Mouse (Mus musculus) Patski (cell line): ENCODE measurements around the gene Rgmb. TPM values are rescaled to one million over a fixed set of nuclear protein-coding genes. Genes with fewer than 3 reads are reported as not detected.

Source experiments
- ATAC-seq: fragments of 100-300 bp; one replicate; pipeline ENCODE4 v1.8.0; 2021
- CTCF ChIA-PET: fragments of 350-600 bp; sonication (Branson Sonifier 250); formaldehyde crosslinking; loops from one replicate; lab custom pipeline; 2022; ENCODE audit warnings: inconsistent platforms; lab: Charles Lee
- POLR2A ChIA-PET: fragments of 350-600 bp; sonication (Branson Sonifier 250); formaldehyde crosslinking; loops from one replicate; lab custom pipeline; 2022; ENCODE audit warnings: antibody characterized with exemption, inconsistent platforms; lab: Charles Lee
- DNase-seq: peaks from one replicate; pipeline ENCODE4 v3.0.0-alpha.2; 2011; ENCODE audit warnings: low read depth, low spot score
- H3K27me3 ChIP-seq: fragments of 371-371 bp; one replicate; pipeline ENCODE4 v1.5.1; 2021
- CTCF ChIP-seq: fragments of 100-300 bp; IDR thresholded peaks from one replicate; pipeline ENCODE4 v1.5.1; 2021
- in situ Hi-C: fragments of 300-500 bp; cut with MboI; formaldehyde crosslinking; loops from 3 replicates; pipeline ENCODE4 v1.11.1; 2018; ENCODE audit warnings: low pct_unique_long_range_greater_than_20kb, mixed read lengths
- polyA plus RNA-seq: library from polyadenylated mRNA; unstranded; gene quantifications from one replicate; pipeline ENCODE4 v1.2.3, GENCODE M21; 2021

The Rgmb gene
- polyA plus RNA-seq: 14.1 TPM

GRCm38 (mm10) chr17:15830766-15831644, at the start of gene Rgmb:
TSS of gene Rgmb (minus strand) at chr17:15831039.
- POLR2A ChIA-PET: interaction anchor here (0.8 to 1.0 kb wide), 2 partner anchors 26 to 126 kb away, joined by 3 read pairs; partner anchors contain the start of gene Chd1

GRCm38 (mm10) chr17:15874765-15875164, 43.9 kb upstream of the Rgmb start:
- CTCF ChIA-PET: interaction anchor here (1.0 kb wide), 1 partner anchor 70 kb away, joined by 4 read pairs; no protein-coding TSS in a partner anchor
- TF ChIP-seq CTCF: no peak
- DNase-seq: no peak
- H3K27me3 ChIP-seq: no peaks in the 10 kb centered on the region
- POLR2A ChIA-PET: no interaction called here
- in situ Hi-C loops: no loop called here
- ATAC-seq: no peak

More at GRCm38 (mm10) chr17:15830766-15831644, at the start of gene Rgmb:
- CTCF ChIA-PET: interaction anchor here (1.2 kb wide), 1 partner anchor 128 kb away, joined by 3 read pairs; no protein-coding TSS in a partner anchor
- TF ChIP-seq CTCF: no peak
- no peak for DNase-seq
- peaks cover 14% of the 10 kb centered on the region for H3K27me3 ChIP-seq
- ATAC-seq: peak; percentile 27
- in situ Hi-C loops: no loop called here

DNA sequence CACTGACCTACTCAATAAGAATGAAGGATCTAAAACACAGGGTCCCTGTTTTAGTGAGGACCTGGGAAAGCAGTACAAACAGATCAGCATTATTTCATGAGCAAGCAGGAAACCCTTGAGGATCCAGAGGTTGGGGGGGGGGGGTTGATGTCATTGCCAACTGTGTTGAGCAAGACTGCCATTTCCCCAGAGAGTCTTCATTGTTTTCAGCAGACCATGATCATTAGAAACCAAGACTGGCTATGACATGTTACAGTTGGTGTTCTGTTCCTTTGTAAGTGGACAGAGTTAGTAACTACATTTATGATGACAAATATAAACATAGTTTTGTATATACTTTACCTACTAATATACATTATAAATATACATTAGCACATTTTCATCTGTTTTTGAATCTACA, 41.3 kb upstream of the Rgmb start:
- no peak for DNase-seq
- no peak for ATAC-seq
- CTCF ChIA-PET: no interaction called here
- in situ Hi-C loops: no loop called here
- no peak for TF ChIP-seq CTCF
- H3K27me3 ChIP-seq: peaks cover 3% of the 10 kb centered on the region
- POLR2A ChIA-PET: no interaction called here

DNA sequence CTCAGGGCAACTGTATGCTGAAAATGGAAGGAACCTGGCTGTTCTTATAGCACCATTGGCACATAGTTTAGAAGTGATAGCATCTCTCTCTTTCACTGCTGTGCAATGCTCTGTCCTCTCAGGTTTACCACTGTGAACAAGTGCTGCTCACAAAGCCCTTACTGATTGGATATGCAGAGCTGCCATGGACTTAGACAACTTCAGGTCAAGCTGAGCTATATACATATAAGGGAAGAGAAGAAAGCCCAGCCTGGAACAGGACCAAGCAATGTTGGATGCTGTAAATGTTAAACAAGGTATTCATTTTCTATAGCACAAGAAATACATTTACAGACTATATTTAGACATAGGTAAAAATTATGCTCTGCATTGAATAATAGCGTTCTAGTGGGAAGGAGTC, 34.4 kb upstream of the Rgmb start:
- DNase-seq (no peak), ATAC-seq (no peak)
- in situ Hi-C loops: no loop called here
- peaks cover 3% of the 10 kb centered on the region for H3K27me3 ChIP-seq
- no peak for TF ChIP-seq CTCF
- ChIA-PET CTCF (no interaction called here), POLR2A (no interaction called here)

DNA sequence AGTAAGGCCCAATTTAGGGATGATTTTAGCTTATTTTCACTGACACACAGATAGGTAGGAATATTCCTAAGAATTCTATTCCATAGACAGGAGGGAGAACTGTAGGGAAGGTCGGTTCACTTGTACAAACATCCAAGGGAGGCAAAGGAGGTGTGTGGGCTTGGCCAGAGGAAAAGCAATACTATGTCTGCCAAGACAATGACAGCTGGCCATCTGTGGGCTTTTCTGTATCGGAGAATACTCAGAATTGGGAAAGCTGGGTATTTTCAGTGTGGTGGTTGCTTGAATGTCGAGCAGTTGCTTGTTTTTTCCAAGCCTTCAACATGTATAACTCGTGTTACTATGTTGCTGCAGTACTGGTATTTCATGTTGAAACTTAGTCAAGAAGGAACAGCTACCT, 31.5 kb upstream of the Rgmb start:
- DNase-seq: no peak
- TF ChIP-seq CTCF: no peak
- ATAC-seq: no peak
- ChIA-PET CTCF (no interaction called here), POLR2A (no interaction called here)
- in situ Hi-C loops: no loop called here
- no peaks in the 10 kb centered on the region for H3K27me3 ChIP-seq

DNA sequence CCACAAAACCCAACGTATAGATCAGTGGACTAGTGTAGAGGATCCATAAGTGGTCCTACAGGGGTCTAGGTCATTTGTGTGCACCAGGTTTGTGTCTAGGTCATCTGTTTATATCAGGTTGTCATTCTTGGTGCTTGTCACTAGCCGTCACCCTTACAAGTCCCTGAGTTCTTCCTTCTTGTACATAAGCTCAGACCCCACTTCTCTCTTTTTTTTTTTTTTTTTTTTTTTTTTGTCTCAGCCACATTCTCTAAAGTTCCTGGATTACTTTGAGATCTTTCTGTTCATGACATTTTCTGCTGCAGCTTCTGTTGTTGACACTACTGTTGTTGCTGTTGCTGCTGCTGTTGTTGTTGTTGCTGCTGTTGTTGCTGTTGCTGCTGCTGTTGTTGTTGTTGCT, 22.3 kb upstream of the Rgmb start:
- H3K27me3 ChIP-seq: peaks cover 8% of the 10 kb centered on the region
- CTCF ChIA-PET: no interaction called here
- DNase-seq: no peak
- no peak for ATAC-seq
- in situ Hi-C loops: no loop called here
- no peak for TF ChIP-seq CTCF
- POLR2A ChIA-PET: no interaction called here

DNA sequence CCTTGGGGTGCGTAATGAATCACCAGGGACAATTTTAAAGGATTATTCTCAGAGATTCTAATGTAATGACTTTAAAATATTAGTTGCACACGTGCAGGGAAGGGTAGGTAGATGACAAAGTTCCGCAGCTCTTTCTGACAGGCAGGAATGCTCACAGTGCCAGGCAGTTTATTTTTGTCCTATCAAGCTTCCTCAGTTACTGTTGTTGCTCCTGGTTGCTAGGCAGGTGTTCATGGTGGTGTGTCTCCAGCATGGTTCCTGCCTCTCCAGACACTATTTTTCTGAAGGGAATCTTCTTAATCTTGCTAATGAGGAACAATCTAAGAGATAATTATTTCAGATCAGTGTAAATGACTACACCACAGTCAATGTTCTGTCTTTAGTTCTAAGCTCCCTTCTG, 19.7 kb upstream of the Rgmb start:
- H3K27me3 ChIP-seq: peaks cover 8% of the 10 kb centered on the region
- DNase-seq: no peak
- in situ Hi-C loops: no loop called here
- ATAC-seq: no peak
- no peak for TF ChIP-seq CTCF
- POLR2A ChIA-PET: no interaction called here
- CTCF ChIA-PET: no interaction called here

GRCm38 (mm10) chr17:15841425-15841824, 10.6 kb upstream of the Rgmb start:
- H3K27me3 ChIP-seq: peaks cover 7% of the 10 kb centered on the region
- TF ChIP-seq CTCF: no peak
- DNase-seq: no peak
- CTCF ChIA-PET: interaction anchor here (1.6 kb wide), 1 partner anchor 32 kb away, joined by 3 read pairs; no protein-coding TSS in a partner anchor
- ATAC-seq: no peak
- in situ Hi-C loops: no loop called here
- POLR2A ChIA-PET: interaction anchor here (0.5 kb wide), 1 partner anchor 1783 kb away, joined by 3 read pairs; no protein-coding TSS in a partner anchor

DNA sequence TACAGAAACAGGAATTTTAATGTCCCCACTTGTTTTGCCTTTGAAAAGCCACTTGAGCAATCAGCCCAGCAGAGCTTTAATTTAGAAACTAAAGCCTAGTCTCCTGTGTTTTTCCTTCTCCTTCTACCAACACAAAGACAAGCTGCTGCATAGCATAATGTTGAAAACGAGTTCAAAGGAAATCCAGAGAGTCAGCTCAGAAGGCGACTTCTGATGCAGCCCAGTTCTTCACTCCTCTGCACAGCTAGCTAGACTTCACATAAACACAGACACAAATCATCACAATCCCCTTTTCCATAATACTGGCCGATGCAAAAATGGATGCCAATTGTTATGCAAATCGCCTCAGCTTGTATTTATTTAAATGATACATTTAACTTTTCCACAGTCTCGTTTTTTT, 1.6 kb upstream of the Rgmb start:
- TF ChIP-seq CTCF: no peak
- peaks cover 16% of the 10 kb centered on the region for H3K27me3 ChIP-seq
- in situ Hi-C loops: no loop called here
- POLR2A ChIA-PET: no interaction called here
- CTCF ChIA-PET: interaction anchor here (0.6 kb wide), 1 partner anchor 9 kb away, joined by 3 read pairs; no protein-coding TSS in a partner anchor
- ATAC-seq (no peak), DNase-seq (no peak)

DNA sequence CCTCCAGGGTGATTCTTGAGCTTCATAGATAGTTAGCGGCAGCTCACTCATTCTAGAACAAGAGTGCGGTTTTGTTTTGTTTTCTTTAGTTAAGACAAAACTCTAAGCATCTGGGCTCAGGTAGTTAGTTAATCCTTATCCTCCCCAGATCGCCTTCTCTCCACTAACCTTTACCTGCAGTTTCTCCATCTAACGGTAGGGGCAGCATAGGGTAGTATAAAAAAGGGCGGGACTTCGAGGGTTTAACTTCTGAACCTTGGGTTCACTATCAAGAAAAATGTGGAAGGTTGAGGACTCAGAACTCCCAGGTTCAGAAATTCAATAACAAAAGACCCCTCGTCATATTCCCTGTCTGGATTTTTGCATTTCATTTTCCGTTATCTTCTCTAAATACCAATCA, 971 bp upstream of the Rgmb start:
- no peak for TF ChIP-seq CTCF
- CTCF ChIA-PET: interaction anchor here (0.6 kb wide), 1 partner anchor 8 kb away, joined by 3 read pairs; no protein-coding TSS in a partner anchor

More for the DNA sequence above, 971 bp upstream of the Rgmb start:
- POLR2A ChIA-PET: no interaction called here
- in situ Hi-C loops: no loop called here
- ATAC-seq (no peak), DNase-seq (no peak)
- H3K27me3 ChIP-seq: peaks cover 14% of the 10 kb centered on the region
